Mouse (Mus musculus) layer of hippocampus, postnatal 36 days (tissue): ENCODE results near the gene Lrrc9. TPM values are rescaled to one million over a fixed set of nuclear protein-coding genes. Genes with fewer than 3 reads are reported as not detected.

Experiments used
- microRNA-seq, 2 experiments: library from miRNA; unstranded; fragments of <30 nt; microRNA quantifications; one replicate each; pipeline ENCODE4 v1.2.0; 2021
- total RNA-seq, 2 experiments: library from RNA; stranded (reverse); gene quantifications; 2 replicates each; pipeline ENCODE4 v1.2.3; 2021

The Lrrc9 gene
- total RNA-seq, 2 experiments from 2014 or later: 1.3 TPM

Small RNA genes lying within 50 kb of the gene (microRNA-seq; reads per million reads assigned to microRNA genes)
- 0 reads per million in 2 experiments for gene Gm44392

Other genes with a start within 250 kb of the Lrrc9 start
- 1,000 to 10,000 TPM; 1,352 to 1,459 TPM for gene Rtn1, start 32.8 kb upstream of the Lrrc9 start, total RNA-seq
- 10 to 100 TPM; 30.7 to 33.0 TPM for gene Pcnx4, start 94.5 kb downstream of the Lrrc9 start, total RNA-seq
- gene Gm4756, start 207.8 kb downstream of the Lrrc9 start, total RNA-seq: not detected
- gene Dhrs7, start 223.0 kb downstream of the Lrrc9 start, total RNA-seq: 10 to 100 TPM; 43.9 to 45.3 TPM